Comparison of ENCODE assay signal across 10 mouse cellular contexts in genomic region chr19:23055916-23056805, GRCm38 (mm10).
DNase-seq lines count a peak whose midpoint lies in the region; ATAC-seq lines count a peak whose summit lies in the region.
"Had no signal": no experiment of that assay in that cellular context is flagged by ENCODE, and none has a peak within 500 bp of the region (broad histone marks: within the 10 kb centered on the region; RNA-seq: fewer than 3 reads in every experiment).

No protein-coding gene starts in this region.

- H3K36me3 ChIP-seq in heart, embryonic 12.5 days = no peaks in the 10 kb centered on the region
- H3K36me3 ChIP-seq in heart, embryonic 16.5 days (ENCODE audit: control insufficient read depth, insufficient read depth) = no peaks in the 10 kb centered on the region
- H3K36me3 ChIP-seq in midbrain, embryonic 11.5 days (ENCODE audit: control insufficient read depth, insufficient read depth, low read length) = no peaks in the 10 kb centered on the region

- H3K27ac ChIP-seq in heart, embryonic 12.5 days (ENCODE audit: poor library complexity, severe bottlenecking) = no peak overlapping the region
- peak overlapping the region; percentile 71 for H3K27ac ChIP-seq in heart, embryonic 16.5 days (ENCODE audit: low read length)
- no peak overlapping the region for H3K27ac ChIP-seq in midbrain, embryonic 11.5 days (ENCODE audit: low read depth, low read length)
- H3K27ac ChIP-seq: macrophage had no signal

- H3K9ac ChIP-seq in heart, embryonic 12.5 days = peak overlapping the region; percentile 76; the same call in 1 of the 2 replicates
- peak overlapping the region; percentile 68 for H3K9ac ChIP-seq in heart, embryonic 16.5 days (ENCODE audit: low read length)
- H3K9ac ChIP-seq in midbrain, embryonic 11.5 days (ENCODE audit: low read length) = no peak overlapping the region

- H3K4me2 ChIP-seq in heart, embryonic 12.5 days = peak overlapping the region; percentile 91
- peak overlapping the region; percentile 77 for H3K4me2 ChIP-seq in heart, embryonic 16.5 days (ENCODE audit: low read depth, low read length)
- H3K4me2 ChIP-seq in midbrain, embryonic 11.5 days = peak overlapping the region; percentile 52

- ATAC-seq in heart, embryonic 12.5 days (ENCODE audit: insufficient number of reproducible peaks, low FRiP score) = no peak
- ATAC-seq in heart, embryonic 16.5 days (replicated peaks; ENCODE audit: extremely low read depth, insufficient read depth, low FRiP score) = no peak
- ATAC-seq in midbrain, embryonic 11.5 days (ENCODE audit: low FRiP score) = no peak

- peak overlapping the region; percentile 52 for H3K4me3 ChIP-seq in heart, embryonic 12.5 days
- H3K4me3 ChIP-seq in heart, embryonic 16.5 days (ENCODE audit: low read length) = no peak overlapping the region
- no peak overlapping the region for H3K4me3 ChIP-seq in midbrain, embryonic 11.5 days (ENCODE audit: low read depth, low read length)
- H3K4me3 ChIP-seq: erythroblast, embryonic 14.5 days had no signal

- no peaks in the 10 kb centered on the region for H3K9me3 ChIP-seq in heart, embryonic 12.5 days (replicated peaks)
- H3K9me3 ChIP-seq in heart, embryonic 16.5 days (replicated peaks; ENCODE audit: control insufficient read depth, low read length) = no peaks in the 10 kb centered on the region
- no peaks in the 10 kb centered on the region for H3K9me3 ChIP-seq in midbrain, embryonic 11.5 days (ENCODE audit: control insufficient read depth, low read length)

- WGBS in heart, embryonic 12.5 days = 85% methylated on average over 5 of the region's 5 CpGs
- WGBS in heart, embryonic 16.5 days = 87% methylated on average over 5 of the region's 5 CpGs
- 81% methylated on average over 5 of the region's 5 CpGs for WGBS in midbrain, embryonic 11.5 days

- no peak for DNase-seq in heart, adult 9 months (ENCODE audit: low spot score in 2 of 2)
- DNase-seq in ZHBTc4 (ENCODE audit: low read depth, low spot score) = peak; percentile 44
- no peak for DNase-seq in midbrain, embryonic 11.5 days (ENCODE audit: low spot score, missing footprints)
- DNase-seq in spleen, postnatal 36 days (ENCODE audit: low spot score in 2 of 2) = no peak
- DNase-seq in frontal cortex, postnatal 36 days (ENCODE audit: low spot score in 2 of 2) = no peak
- no peak for DNase-seq in spleen, adult 12 weeks (ENCODE audit: low spot score)

- no peaks in the 10 kb centered on the region for H3K27me3 ChIP-seq in heart, embryonic 12.5 days (replicated peaks)
- no peaks in the 10 kb centered on the region for H3K27me3 ChIP-seq in heart, embryonic 16.5 days (ENCODE audit: control insufficient read depth, insufficient read depth, low read length)
- no peaks in the 10 kb centered on the region for H3K27me3 ChIP-seq in midbrain, embryonic 11.5 days (ENCODE audit: control insufficient read depth, insufficient read depth, low read length)

- peaks cover 13% of the 10 kb centered on the region for H3K4me1 ChIP-seq in heart, embryonic 12.5 days (replicated peaks)
- H3K4me1 ChIP-seq in heart, embryonic 16.5 days (ENCODE audit: control insufficient read depth, insufficient read depth, low read length) = peaks cover 10% of the 10 kb centered on the region
- H3K4me1 ChIP-seq in midbrain, embryonic 11.5 days (ENCODE audit: control insufficient read depth, insufficient read depth, low read length) = peaks cover 11% of the 10 kb centered on the region; the same call in 1 of the 2 replicates
